Mouse (Mus musculus): ENCODE results near the gene Bag2.

Gene Bag2

GRCm38 (mm10) chr1:33757491-33758041 is at the start of gene Bag2:
Gene Bag2, minus strand, starts transcription at chr1:33757795.
- peak; percentile 79 for DNase-seq (ENCODE audit: low read depth)

GRCm38 (mm10) chr1:33803323-33803722 is 45.7 kb upstream of the Bag2 start:
- DNase-seq (ENCODE audit: low read depth) = no peak

DNA sequence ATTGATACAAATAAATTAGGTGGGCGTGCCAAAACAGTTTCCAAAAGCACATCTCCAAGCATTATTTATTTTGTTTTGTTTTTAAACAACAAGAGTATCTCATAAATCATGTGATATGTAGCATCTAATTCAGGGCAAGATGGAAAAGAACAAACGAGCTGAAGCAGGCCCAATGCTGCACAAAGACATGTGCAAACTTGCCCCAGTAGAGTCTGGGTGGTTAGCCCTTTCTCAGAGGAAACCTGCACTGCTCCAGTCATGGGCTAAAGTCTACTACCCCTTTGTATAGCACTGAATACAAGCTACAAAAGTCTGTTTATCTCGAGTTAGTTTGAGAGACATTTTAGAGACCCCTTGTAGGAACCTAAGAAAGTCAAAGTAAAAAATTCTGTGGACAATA is 42.0 kb upstream of the Bag2 start:
- no peak for DNase-seq (ENCODE audit: low read depth)

DNA sequence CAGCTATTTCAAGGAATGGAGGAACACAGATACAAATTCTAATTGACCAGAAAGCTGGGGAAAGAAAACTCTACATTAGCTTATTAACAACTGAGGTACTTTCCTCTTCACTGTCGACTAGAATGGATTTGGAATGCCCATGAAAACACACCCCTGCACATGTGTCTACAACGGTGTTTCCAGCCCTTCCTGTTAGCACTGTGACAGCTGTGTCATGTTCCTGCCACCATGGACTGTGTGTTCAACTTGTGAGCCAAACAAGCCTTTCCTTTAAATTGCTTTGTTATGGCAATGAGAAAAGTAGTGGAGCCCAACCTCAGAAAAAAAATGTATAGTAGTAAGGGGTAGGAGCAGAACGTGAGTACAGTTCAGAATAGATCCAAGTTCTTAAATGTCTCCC is 30.9 kb upstream of the Bag2 start:
- DNase-seq (ENCODE audit: low read depth) = no peak

- no peak for DNase-seq (ENCODE audit: low read depth)
Observed at GRCm38 (mm10) chr1:33788072-33788471, 30.5 kb upstream of the Bag2 start.

- no peak for DNase-seq (ENCODE audit: low read depth)
Observed at GRCm38 (mm10) chr1:33784561-33784960, 27.0 kb upstream of the Bag2 start.

DNA sequence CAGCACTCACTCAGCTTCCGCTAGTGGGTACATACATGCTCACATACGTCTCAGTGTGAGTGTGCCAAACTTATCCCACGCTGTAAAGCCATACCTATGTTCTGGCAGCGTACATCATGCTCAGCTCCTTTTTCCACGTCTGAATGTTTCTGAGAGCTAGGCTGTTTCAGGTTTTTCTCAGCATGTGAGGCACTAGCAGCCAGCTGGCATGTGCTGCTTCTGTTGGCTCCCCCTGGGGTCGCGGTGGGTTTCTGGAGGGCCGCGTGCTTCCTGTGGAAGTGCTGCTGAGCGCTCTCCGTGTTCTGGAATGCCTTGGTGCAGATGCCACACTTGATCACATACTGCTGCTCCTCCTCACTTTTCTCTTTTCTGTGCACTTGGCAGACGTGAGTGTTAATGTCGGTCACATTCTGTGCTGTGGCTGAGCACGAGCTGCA is 18.6 kb upstream of the Bag2 start:
- no peak for DNase-seq (ENCODE audit: low read depth)

- DNase-seq (ENCODE audit: low read depth) = no peak
Observed at GRCm38 (mm10) chr1:33772106-33772505, 14.5 kb upstream of the Bag2 start.

- DNase-seq (ENCODE audit: low read depth) = no peak
Observed at GRCm38 (mm10) chr1:33771621-33772020, 14.0 kb upstream of the Bag2 start.

- DNase-seq (ENCODE audit: low read depth) = no peak
Observed at GRCm38 (mm10) chr1:33768827-33769226, 11.2 kb upstream of the Bag2 start.

GRCm38 (mm10) chr1:33768091-33768787 is 10.6 kb upstream of the Bag2 start:
- DNase-seq (ENCODE audit: low read depth) = no peak

GRCm38 (mm10) chr1:33766520-33767508 is 9.2 kb upstream of the Bag2 start:
- DNase-seq (ENCODE audit: low read depth) = no peak

- DNase-seq (ENCODE audit: low read depth) = no peak
Observed at GRCm38 (mm10) chr1:33765468-33766080, 8.0 kb upstream of the Bag2 start.

- DNase-seq (ENCODE audit: low read depth) = no peak
Observed at GRCm38 (mm10) chr1:33763826-33764225, 6.2 kb upstream of the Bag2 start.

DNA sequence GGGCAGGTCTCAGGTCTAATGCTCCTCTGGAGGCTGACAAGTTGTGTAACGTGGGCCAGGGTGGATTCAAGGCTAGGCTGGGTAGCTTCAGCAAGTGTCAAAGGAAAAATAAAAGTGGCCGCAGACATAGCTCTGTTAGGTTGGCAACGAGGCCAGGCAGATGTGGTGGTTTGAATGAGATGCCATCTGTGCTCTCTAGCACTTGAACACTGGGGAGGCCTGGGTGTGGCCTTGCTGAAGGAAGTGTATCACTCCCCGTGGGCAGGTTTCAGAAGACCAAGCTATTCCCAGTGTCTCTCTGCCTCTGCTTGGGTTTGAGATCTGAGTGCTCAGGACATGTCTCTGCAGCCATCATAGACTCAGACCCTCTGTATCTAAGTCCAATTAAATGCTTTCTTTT is 893 bp upstream of the Bag2 start:
- DNase-seq (ENCODE audit: low read depth) = peak; percentile 17

- peak; percentile 58 for DNase-seq (ENCODE audit: low read depth)
Observed at GRCm38 (mm10) chr1:33757033-33757413, 572 bp downstream of the Bag2 start.

DNA sequence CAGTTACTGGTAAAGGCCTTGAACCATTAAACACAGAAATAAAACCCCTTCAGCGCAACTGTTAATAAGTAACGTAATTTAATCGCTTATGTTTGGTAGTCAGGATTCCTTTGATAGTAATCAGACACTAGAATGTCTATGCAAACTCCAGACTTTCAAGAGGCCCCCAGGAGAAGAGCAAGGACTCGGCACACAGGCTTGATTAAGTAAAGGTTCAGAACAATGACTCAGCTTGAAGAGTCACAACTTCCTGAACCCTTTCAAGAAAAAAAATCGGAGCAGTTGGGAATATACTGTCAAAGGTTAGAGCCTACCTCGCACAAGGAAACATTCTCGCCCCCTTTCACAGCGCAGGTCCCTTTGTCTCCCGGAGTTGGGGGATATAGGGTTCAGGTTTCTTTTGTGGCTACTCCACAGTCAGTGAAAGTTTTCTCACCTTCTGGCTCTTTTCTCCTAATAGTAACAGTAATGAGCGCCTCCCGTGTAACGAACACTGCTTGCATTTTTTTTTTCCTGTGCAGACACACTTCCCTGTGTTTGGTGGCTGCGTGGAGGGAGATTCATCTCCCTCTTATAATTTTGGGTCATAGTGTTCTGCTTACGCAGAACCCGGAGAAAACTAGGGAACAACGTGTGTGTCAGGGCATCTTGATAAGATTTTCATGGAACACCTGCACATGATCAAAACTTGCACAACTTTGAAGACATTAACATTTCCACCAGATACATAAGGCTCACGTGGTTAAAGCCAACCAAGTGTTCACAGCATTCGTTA is 1.1 kb downstream of the Bag2 start:
- peak; percentile 45 for DNase-seq (ENCODE audit: low read depth)

DNA sequence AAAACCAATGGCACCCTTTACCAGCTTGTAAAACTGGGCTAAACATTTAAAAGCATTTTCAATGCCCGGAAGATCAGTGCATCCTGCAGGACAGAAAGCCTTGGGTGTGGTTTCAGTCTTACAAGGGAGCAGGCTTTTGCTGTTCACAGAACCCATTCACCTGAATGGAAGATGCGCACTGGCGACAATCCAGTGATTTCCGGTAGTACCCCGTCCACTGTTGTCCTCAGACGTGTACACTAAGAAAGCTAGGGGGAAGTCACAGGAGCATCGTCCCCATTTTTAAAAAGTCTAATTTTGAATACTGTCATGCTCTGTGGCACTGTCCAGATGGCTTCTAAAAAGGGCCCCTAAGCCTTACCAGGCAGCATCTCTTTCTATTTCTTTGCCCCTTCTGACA is 1.8 kb downstream of the Bag2 start:
- no peak for DNase-seq (ENCODE audit: low read depth)

DNA sequence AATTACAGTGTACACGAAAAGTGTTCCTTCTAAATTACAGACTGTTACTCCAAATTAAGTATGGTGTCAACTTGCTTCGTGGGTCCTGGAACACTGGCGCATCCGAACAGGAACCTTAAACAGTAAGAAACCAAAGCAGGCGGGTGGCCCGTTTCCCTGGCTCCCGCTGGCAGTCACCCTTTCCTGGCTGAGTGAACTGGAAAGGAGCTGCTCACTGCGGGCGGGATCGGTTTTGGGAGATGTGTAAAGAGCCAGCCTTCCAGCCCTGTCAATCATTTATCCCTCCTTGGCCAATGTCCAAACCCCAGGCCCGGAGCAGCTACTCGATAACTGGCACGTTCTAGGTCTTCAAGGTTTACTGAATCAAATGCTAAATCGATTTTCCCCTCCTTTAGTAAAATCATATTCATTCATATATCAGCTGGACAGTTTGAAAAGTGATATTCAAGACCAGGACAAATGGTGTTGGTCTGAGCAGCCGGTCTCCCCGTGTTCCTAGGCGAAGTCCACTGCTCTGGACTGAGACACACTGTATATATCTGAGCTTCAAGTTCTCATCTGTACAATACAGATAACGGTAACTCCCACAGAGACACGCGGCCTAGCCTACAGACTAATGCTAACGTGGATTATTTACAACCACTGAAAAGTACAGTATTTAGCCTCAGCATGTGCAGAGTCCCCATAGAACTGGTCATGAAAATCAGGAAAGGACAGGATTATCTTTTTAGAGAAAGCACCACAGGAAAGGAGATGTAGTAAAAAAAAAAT is 2.4 kb downstream of the Bag2 start:
- DNase-seq (ENCODE audit: low read depth) = peak; percentile 29

DNA sequence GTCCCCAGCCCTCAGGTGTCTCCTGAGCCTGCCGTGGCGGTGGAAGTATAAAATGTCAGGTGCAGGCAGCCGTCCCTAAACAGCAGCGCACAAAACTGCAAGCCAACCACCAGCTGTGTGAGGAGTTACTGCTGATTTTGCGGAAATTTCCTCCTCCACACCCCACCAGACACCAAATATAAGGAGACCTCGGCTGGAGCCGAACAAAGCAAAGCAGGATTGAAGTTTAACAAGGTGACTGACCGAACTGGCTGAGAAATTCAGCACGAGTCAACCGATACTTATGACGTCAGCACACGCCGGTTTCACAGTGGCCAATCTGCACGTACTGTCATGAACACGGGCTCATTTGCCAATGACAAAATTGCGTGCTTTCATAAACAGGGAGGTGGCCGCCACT is 3.5 kb downstream of the Bag2 start:
- no peak for DNase-seq (ENCODE audit: low read depth)

- no peak for DNase-seq (ENCODE audit: low read depth)
Observed at GRCm38 (mm10) chr1:33751283-33751682, 6.3 kb downstream of the Bag2 start.
